Mouse (Mus musculus) urinary bladder, postnatal 10 days (tissue): ENCODE data around the gene Ubap1l.

Experiments
- DNase-seq: peaks from one replicate; pipeline ENCODE4 v3.0.0; 2022; ENCODE audit warnings: low spot score

The Ubap1l gene

GRCm38 (mm10) chr9:65410378-65410777 is 49.5 kb downstream of the Ubap1l start:
- no peak for DNase-seq

GRCm38 (mm10) chr9:65411326-65411725 is 50.5 kb downstream of the Ubap1l start:
- DNase-seq: no peak

GRCm38 (mm10) chr9:65417738-65418137 is 56.9 kb downstream of the Ubap1l start:
- DNase-seq: no peak

GRCm38 (mm10) chr9:65419633-65420032 is 58.8 kb downstream of the Ubap1l start:
- DNase-seq: no peak

- no peak for DNase-seq
These were observed 62.1 kb downstream of the Ubap1l start, which contains the start of gene Slc51b for GRCm38 (mm10) chr9:65422760-65423501. TSS of gene Slc51b (minus strand) at chr9:65422955.

GRCm38 (mm10) chr9:65424393-65424792 is 63.6 kb downstream of the Ubap1l start:
- DNase-seq: no peak

GRCm38 (mm10) chr9:65427511-65427910 is 66.7 kb downstream of the Ubap1l start:
- no peak for DNase-seq

GRCm38 (mm10) chr9:65428003-65428402 is 67.2 kb downstream of the Ubap1l start:
- DNase-seq: no peak
